Mouse (Mus musculus) C2C12 (cell line): ENCODE results near the gene Sema4a.

ENCODE experiments used
- CTCF ChIP-seq: IDR thresholded peaks from one replicate; pipeline ENCODE4 v1.5.1; 2011; ENCODE audit not compliant: control insufficient read depth, insufficient read depth, insufficient read length
- MAX ChIP-seq: IDR thresholded peaks from one replicate; pipeline ENCODE4 v1.6.1; 2011; ENCODE audit warnings: mild to moderate bottlenecking, control low read depth

- TF ChIP-seq CTCF (no peak), MAX (peak; percentile 46)
These were observed 36.2 kb downstream of the Sema4a start, which contains the start of gene Slc25a44 for GRCm38 (mm10) chr3:88424605-88425329.
